Mouse (Mus musculus): ENCODE results near the gene Cdh4.

DNA sequence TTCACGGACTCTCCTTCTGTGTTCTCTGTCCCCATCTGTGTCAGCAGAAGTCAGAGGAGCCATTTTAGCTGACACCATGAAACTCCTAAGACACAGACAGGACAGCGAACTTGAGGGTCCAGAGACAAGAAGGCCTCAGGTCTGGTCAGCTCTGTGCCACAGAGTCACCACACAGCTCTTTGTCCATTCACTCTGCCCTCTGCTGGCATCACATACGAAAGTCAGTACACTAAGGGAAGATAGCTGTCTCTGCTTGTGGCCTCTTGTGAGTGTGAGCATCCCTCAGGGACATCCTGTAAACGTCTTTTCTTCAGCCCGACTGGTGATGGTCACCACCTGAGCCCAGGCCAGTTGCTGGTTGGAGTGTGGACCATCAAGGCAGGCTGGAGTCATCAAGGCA is 422.9 kb downstream of the Cdh4 start:
- TF ChIP-seq REST (IDR thresholded peaks at IDR 0.05; ENCODE audit: insufficient read depth, insufficient read length) = no peak
- TF ChIP-seq POLR2A (IDR thresholded peaks at IDR 0.05; ENCODE audit: insufficient read length, low read depth) = no peak
- TF ChIP-seq MYOD1 (IDR thresholded peaks at IDR 0.05; ENCODE audit: control insufficient read depth in 1 of 3, insufficient read length in 2 of 3, low read depth in 2 of 3) = no peak
- no peak for TF ChIP-seq POLR2AphosphoS2 (IDR thresholded peaks at IDR 0.05; ENCODE audit: insufficient read length, low read depth)
- no peak for TF ChIP-seq MAX (IDR thresholded peaks at IDR 0.05; ENCODE audit: low read depth)
- TF ChIP-seq USF1 (IDR thresholded peaks at IDR 0.05; ENCODE audit: low read depth) = no peak
- no peak for TF ChIP-seq TCF12 (IDR thresholded peaks at IDR 0.05; ENCODE audit: insufficient read depth, poor library complexity, severe bottlenecking)
- TF ChIP-seq SRF (IDR thresholded peaks at IDR 0.05; ENCODE audit: control insufficient read depth, insufficient read length, low read depth) = no peak
- no peak for TF ChIP-seq E2F4 (IDR thresholded peaks at IDR 0.05; ENCODE audit: insufficient read depth)
- no peak for TF ChIP-seq CEBPB (IDR thresholded peaks at IDR 0.05; ENCODE audit: insufficient read depth, poor library complexity, severe bottlenecking)
- no peak for TF ChIP-seq MYOG (IDR thresholded peaks at IDR 0.05; ENCODE audit: control insufficient read depth in 1 of 3, insufficient read depth in 1 of 3, insufficient read length in 2 of 3, low read depth in 2 of 3)
- no peak for TF ChIP-seq TCF3 (IDR thresholded peaks at IDR 0.05; ENCODE audit: insufficient read length, low read depth)

Measured in myocyte (in vitro differentiated cells).